Mouse (Mus musculus) bone marrow macrophage, adult 2 months (primary cell): ENCODE measurements around the gene Slc2a3.
"Not testable (repeated sequence)": the region's sequence is repeated elsewhere in the genome, so short reads cannot be mapped to it uniquely, and the experiment has no call there.

ENCODE experiments used
- CTCF ChIP-seq: IDR thresholded peaks from 2 replicates; pipeline ENCODE4 v1.5.1; 2012; ENCODE audit warnings: low read depth, mild to moderate bottlenecking, low read length, moderate library complexity
- POLR2A ChIP-seq: IDR thresholded peaks from 2 replicates; pipeline ENCODE4 v1.6.1; 2012; ENCODE audit warnings: mild to moderate bottlenecking, low read depth, low read length, borderline replicate concordance

DNA sequence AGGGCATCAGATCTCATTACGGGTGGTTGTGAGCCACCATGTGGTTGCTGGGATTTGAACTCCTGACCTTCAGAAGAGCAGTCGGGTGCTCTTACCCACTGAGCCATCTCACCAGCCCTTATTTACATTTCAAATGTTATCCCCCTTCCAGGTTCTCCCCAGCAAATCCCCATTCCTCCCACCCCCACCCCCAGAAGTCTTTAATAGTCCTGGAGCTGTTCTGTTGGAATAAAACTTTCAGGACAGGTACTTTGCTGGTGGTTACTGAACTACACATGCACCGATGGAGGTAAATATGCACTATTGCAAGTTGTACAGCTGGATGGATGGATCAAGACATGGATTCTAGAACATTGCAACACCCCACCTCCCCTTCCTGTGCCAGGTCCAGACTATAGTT, 34.4 kb downstream of the Slc2a3 start:
- not testable (repeated sequence) for TF ChIP-seq CTCF, POLR2A
